Mouse (Mus musculus): ENCODE data around the gene Cntn4.

Cntn4 gene

GRCm38 (mm10) chr6:106454131-106454838 lies 776.8 kb downstream of the Cntn4 start:
- DNase-seq (ENCODE audit: extremely low read depth, low read depth): no peak

- DNase-seq (ENCODE audit: extremely low read depth, low read depth): no peak
Observed at GRCm38 (mm10) chr6:106455616-106456015, 778.2 kb downstream of the Cntn4 start.

- DNase-seq (ENCODE audit: extremely low read depth, low read depth): no peak
Observed at GRCm38 (mm10) chr6:106458166-106458565, 780.7 kb downstream of the Cntn4 start.

- no peak for DNase-seq (ENCODE audit: extremely low read depth, low read depth)
Observed at GRCm38 (mm10) chr6:106462403-106462802, 784.9 kb downstream of the Cntn4 start.

- no peak for DNase-seq (ENCODE audit: extremely low read depth, low read depth)
Observed at GRCm38 (mm10) chr6:106463857-106464256, 786.4 kb downstream of the Cntn4 start.

- no peak for DNase-seq (ENCODE audit: extremely low read depth, low read depth)
Observed at GRCm38 (mm10) chr6:106465766-106466165, 788.3 kb downstream of the Cntn4 start.

- DNase-seq (ENCODE audit: extremely low read depth, low read depth): no peak
Observed at GRCm38 (mm10) chr6:106466267-106467029, 789.0 kb downstream of the Cntn4 start.

- DNase-seq (ENCODE audit: extremely low read depth, low read depth): no peak
Observed at GRCm38 (mm10) chr6:106471840-106472608, 794.6 kb downstream of the Cntn4 start.

GRCm38 (mm10) chr6:106473871-106474270 lies 796.4 kb downstream of the Cntn4 start:
- no peak for DNase-seq (ENCODE audit: extremely low read depth, low read depth)

- DNase-seq (ENCODE audit: extremely low read depth, low read depth): no peak
Observed at GRCm38 (mm10) chr6:106481533-106481932, 804.1 kb downstream of the Cntn4 start.

GRCm38 (mm10) chr6:106496303-106496702 lies 818.8 kb downstream of the Cntn4 start:
- no peak for DNase-seq (ENCODE audit: extremely low read depth, low read depth)

- DNase-seq (ENCODE audit: extremely low read depth, low read depth): no peak
Observed at GRCm38 (mm10) chr6:106499166-106499565, 821.7 kb downstream of the Cntn4 start.

GRCm38 (mm10) chr6:106503961-106504360 lies 826.5 kb downstream of the Cntn4 start:
- DNase-seq (ENCODE audit: extremely low read depth, low read depth): no peak

- DNase-seq (ENCODE audit: extremely low read depth, low read depth): no peak
Observed at GRCm38 (mm10) chr6:106520367-106520766, 842.9 kb downstream of the Cntn4 start.

- DNase-seq (ENCODE audit: extremely low read depth, low read depth): no peak
Observed at GRCm38 (mm10) chr6:106543500-106543899, 866.0 kb downstream of the Cntn4 start.

- no peak for DNase-seq (ENCODE audit: extremely low read depth, low read depth)
Observed at GRCm38 (mm10) chr6:106561649-106562048, 884.2 kb downstream of the Cntn4 start.

GRCm38 (mm10) chr6:106565316-106565715 lies 887.9 kb downstream of the Cntn4 start:
- DNase-seq (ENCODE audit: extremely low read depth, low read depth): no peak

GRCm38 (mm10) chr6:106565769-106566459 lies 888.5 kb downstream of the Cntn4 start:
- DNase-seq (ENCODE audit: extremely low read depth, low read depth): no peak

- no peak for DNase-seq (ENCODE audit: extremely low read depth, low read depth)
Observed at GRCm38 (mm10) chr6:106566929-106567621, 889.6 kb downstream of the Cntn4 start.

- no peak for DNase-seq (ENCODE audit: extremely low read depth, low read depth)
Observed at GRCm38 (mm10) chr6:106580124-106580523, 902.7 kb downstream of the Cntn4 start.

- no peak for DNase-seq (ENCODE audit: extremely low read depth, low read depth)
Observed at GRCm38 (mm10) chr6:106593756-106594155, 916.3 kb downstream of the Cntn4 start.
